Mouse (Mus musculus): ENCODE data around the gene Sema5b.

Gene Sema5b

DNA sequence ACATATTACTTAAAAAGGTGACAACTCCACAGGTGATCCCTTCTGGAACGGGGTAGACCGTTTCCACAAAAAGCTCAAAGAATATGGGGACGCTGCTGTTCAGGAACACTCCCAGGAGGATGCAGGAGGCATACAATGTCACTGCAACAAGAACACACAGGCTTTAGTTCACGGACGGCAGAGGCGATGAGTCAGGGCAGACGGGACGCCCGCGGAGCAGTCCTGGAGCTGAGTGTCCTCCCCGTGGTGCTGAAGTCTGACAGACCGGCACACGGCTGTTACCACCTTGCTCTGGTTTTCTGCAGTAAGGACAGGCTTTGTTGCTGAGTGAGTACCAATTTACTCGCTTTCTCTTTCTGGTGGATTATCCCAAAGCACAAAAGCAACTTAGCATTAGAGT is 163.9 kb downstream of the Sema5b start:
- in situ Hi-C loops (cut with MseI, MboI): no loop called here

DNA sequence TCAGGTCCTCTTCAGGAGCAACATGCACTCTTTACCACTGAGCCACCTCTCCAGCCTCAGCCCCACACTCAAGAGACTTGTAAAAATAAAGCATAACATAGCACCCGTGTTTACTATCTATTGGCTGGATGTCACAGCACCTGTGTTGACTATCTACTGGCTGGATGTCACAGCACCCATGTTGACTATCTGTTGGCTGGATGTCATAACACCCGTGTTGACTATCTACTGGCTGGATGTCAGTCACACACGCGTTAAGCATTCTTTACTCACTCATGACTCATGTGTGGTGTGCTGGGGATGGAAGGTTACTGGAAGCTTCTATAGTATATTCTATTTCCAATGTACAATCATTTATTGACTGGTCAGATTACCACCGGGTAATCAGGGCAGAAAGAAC is 166.1 kb downstream of the Sema5b start:
- in situ Hi-C loops (cut with MseI, MboI): no loop called here

DNA sequence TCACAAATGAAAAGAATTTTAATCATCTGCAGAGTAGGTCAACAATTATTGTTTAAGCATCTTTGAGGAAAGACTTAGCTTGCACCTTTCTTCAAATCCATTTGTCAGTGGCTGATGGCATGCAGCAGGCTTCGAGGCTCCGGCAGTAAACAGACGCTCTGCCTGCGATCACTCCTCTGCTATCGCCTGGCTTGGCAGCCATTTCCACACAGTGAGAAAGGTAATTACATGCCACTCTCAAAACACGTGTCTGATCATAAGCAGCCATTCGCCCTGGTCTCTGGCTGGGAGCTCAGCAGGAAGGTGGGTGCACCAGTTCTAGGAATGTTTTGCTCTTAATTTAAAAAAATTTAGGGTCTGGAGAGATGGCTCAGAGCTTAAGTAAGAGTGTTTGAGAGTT is 170.1 kb downstream of the Sema5b start:
- in situ Hi-C loops (cut with MseI, MboI): no loop called here

GRCm38 (mm10) chr16:35713606-35714005 is 172.7 kb downstream of the Sema5b start:
- in situ Hi-C loops (cut with MseI, MboI): no loop called here
